Mouse (Mus musculus): ENCODE data around the gene Pla2g4b. TPM values are rescaled to one million over a fixed set of nuclear protein-coding genes. Genes with fewer than 3 reads are reported as not detected.

The Pla2g4b gene
- total RNA-seq, 2 experiments from 2014 or later = 0.72 TPM; not detected in 1

DNA sequence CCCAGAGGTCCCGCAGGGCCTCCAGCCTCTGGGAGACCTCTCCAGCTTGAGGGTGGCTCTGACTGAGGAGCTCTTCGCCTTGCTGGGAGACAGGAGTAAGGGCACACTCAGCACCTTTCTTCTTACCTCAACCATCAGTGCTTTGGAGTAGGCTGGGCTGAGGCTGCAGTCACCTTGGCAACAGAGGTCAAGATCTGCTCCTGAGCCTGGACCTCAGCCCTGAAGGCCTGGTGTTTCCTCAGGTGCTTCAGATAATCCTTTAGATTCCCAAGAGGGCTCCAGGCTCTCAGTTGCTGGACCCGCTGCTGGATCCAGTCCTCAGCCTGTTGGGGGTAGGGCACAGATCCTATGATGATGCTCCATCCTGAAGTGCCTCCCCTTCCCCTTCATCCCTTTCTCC is 26.2 kb downstream of the Pla2g4b start:
- ATAC-seq (replicated peaks; ENCODE audit: poor library complexity, severe bottlenecking) = no peak

DNA sequence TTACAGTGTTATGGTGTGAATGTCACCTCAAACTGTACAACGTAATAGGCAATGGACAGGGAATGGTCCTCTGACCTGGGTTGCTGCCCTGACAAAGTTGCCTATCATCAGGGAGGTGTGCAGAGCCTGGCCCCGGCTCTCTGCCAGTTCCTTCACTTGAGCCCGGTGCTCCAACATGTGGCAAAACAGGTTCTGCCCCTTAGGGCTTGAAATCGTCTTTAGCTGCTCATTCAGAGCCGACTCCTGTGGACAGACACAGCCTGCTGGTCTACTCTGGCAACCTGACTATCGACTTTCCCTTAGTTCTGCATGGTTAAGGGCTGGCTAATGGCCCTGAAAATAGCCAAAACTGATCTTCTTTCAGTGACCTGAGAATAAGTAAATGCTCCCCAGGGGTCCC is 27.0 kb downstream of the Pla2g4b start:
- ATAC-seq (replicated peaks; ENCODE audit: poor library complexity, severe bottlenecking) = no peak

DNA sequence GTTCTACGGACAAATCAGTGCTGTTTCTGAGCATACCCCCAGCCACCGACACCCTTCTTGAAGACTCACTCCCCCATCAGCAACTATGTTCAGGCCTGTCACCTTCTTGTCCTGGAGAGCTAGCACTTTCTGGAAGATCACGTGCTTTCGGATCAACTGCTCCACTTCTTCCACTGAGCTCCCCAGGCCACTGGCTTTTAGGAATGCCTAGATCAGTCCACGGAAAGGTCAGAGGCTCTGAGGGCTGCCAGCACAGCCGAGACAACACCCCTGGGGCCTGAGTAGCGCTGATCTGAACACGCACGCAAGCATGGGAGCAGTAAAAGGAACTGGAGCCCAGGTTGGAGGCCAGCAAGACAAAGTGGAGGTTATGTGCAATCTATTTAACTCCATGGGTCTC is 27.4 kb downstream of the Pla2g4b start:
- no peak for ATAC-seq (replicated peaks; ENCODE audit: poor library complexity, severe bottlenecking)

DNA sequence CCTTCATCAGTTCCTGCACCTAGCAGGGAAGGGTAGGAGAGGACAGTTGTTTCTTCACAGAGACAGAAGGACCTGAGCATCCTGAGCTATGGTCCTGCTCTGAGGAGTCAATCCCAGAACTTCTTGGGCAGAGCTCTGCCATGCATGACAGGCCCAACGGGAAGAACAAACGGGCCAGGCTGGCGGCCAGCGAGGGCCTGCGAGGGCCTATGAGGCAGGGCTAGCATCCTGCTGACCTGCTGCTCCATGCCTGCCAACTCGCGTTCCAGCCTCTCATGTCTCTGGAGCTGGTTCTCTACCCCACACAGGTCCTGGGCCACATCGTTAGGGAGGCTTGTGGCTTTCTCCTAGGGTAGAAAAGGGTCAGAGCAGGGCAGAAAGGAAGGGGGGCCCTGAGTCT is 29.0 kb downstream of the Pla2g4b start:
- ATAC-seq (replicated peaks; ENCODE audit: poor library complexity, severe bottlenecking) = no peak

DNA sequence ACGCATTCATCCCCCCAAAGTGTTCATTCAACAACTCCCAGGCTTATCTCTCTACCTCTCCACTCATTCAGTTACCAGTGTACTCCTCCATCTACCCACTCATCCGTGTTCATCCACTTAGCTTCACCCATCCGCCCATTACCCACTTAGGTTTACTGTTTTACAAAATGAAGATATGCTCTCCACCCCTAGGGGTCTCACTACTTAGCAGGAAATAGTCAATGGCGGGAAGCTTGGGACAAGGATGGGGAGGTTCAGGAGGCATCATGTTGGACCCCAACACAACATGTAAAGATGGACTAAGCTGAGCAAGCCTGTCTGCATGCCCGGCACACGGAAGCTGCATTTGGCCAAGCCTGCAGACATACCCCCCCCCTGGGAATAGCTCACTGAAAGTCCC is 31.4 kb downstream of the Pla2g4b start:
- no peak for ATAC-seq (replicated peaks; ENCODE audit: poor library complexity, severe bottlenecking)

DNA sequence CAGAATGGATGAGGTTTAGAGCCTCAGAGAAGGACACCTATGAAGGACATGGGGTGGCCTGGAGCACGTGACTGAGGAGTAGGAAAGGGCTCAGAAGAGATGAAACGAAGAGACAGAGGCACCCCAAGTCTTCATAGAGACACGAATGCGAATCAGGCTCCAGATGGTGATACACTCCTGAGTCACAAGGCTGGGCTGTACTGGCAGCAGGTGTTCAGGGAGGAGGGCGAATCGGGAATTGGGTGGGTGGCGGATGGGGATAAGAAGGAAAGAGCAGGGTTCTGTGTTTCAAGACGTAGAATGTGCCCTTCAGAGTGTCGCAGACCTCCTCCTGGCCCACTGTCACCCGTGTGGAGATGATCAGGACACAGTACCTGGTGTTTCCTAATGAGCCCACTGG is 32.0 kb downstream of the Pla2g4b start:
- ATAC-seq (replicated peaks; ENCODE audit: poor library complexity, severe bottlenecking) = no peak

DNA sequence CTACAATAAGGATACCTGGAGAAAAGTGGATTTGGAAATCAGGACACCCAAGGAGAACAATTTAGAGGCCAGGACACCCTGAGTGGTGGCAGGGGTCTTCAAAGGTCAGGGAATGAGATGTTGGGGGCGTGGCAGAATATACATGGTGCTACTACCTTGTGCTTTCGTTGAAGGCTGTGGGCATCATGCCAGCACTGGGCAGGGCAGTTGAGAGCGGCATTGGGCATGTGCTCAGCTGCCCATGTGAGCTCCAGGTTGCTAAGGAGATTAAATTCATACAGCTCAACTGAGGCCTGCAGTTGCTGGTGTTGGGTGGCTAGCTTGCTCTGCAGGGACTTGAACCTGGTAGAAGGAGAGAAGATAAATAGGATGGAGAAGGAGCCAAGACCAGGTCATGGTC is 33.0 kb downstream of the Pla2g4b start:
- ATAC-seq (replicated peaks; ENCODE audit: poor library complexity, severe bottlenecking) = no peak

DNA sequence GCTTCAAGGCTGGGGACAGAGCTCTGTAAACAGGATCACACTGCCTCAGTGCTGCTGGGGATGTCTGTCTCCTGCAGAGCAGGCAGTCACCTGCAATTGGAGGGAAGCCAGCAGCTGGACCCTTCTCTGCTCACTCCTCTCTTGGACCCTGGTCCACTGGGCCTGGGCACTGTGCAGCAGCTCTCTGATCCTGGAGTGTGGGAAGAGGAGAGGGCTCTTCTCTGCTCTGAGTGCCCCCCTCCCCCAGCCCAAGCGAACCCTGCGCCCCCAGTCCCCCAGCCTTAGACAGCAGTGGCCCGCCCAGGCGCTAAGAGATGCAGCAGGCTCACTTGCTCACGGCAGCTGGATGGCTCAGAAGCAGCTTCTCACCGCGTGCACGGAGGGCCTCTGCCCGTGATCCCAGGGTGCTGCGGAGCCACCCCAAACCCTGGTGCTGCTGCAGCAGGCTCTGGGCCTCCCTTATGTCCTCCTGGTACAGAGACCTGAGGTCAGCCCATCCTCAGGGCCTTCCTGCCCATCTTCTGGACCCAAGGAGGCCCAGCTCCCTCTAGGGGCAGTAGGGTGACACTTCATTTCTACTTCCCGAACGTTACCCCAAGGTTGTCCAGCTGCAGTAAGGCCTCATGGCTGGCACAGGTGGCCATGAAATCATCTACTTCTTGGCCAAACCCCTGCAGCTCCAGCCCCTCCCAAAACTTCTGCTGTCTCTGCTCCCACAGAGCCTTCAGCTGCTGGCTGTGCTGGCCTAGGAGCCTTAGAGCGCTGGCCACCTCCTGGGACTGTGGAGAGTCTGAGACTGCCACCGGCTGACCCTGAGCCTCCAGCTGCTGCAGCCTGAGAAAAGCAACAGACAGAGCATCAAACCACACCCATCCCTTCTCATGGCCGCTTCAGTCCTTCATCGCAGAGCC is 35.6 kb downstream of the Pla2g4b start:
- ATAC-seq (replicated peaks; ENCODE audit: poor library complexity, severe bottlenecking) = peak; percentile 67

DNA sequence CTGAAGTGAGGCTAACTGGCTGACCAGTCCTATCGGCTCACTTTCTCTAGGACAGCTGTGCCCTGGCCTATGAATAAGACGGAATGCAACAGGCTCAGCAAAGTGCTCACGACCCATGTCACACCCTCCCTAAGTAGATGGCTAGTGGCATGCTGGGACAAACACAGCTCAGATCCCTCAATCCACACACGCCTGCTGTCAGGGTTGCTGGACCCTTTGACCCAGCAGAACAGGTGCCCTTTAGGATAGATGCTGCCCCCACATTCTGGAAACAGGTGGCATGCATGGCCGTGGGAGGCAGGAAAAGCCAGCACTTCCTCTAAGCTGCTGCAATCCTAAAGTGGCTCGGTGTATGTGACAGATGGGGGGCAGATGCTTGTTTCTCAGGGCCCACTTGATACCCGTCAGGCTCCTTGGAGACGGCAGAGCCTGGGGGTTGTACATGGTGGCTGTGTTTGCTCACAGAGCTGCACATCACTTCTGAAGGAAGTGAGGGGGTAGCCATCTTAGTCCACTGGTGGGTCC is 36.3 kb downstream of the Pla2g4b start:
- no peak for ATAC-seq (replicated peaks; ENCODE audit: poor library complexity, severe bottlenecking)

DNA sequence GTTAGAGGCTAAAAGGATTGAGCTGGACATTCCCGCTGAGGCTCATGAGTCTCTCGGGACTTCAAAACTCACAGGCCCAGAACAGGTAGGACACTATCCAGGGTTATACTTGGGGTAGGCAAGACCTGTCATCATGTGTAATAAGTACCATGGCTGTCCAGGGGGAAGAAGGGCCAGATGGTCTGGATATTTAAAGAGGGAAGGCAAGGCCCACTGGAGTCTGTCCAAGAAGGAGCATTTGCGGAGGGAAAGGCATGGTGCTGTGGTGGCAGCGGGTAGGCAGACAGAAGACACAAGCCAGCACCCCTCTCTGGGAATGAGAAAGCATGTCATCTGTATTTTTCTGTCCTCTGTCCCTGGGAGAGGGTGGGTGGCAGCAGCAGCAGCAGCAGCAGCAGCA is 40.9 kb downstream of the Pla2g4b start:
- ATAC-seq (replicated peaks; ENCODE audit: poor library complexity, severe bottlenecking) = no peak

DNA sequence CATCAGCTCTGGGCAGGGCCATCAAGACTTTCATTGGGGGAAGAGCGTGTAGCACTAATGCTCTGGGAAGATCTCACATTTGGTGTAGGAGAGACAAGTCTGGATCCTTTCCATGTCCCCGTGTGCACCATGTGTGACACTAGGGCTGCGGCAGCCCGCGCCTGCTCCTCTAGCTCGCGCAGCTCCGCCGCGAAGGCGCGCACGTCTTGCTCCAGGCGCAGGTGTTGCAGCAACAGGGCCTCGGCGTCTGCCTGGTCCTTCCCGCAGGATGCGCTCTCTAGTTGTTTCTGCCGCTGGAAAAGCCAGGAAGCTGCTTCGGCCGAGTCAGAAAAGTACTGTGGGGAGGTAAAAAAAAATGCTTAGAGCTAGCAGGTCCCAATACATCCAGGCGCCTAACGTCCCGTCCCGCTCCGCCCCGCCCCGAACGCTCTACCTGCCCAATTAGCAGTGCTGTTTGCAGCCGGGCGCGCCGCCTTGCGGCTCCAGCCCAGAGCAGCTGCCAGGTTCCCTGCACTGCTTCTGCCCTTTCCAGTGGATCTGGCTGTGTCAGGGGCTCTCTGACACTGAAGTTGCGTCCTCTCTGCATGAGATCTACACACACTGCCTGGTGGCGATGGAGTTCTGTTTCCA is 43.0 kb downstream of the Pla2g4b start:
- ATAC-seq (replicated peaks; ENCODE audit: poor library complexity, severe bottlenecking) = peak; percentile 82

DNA sequence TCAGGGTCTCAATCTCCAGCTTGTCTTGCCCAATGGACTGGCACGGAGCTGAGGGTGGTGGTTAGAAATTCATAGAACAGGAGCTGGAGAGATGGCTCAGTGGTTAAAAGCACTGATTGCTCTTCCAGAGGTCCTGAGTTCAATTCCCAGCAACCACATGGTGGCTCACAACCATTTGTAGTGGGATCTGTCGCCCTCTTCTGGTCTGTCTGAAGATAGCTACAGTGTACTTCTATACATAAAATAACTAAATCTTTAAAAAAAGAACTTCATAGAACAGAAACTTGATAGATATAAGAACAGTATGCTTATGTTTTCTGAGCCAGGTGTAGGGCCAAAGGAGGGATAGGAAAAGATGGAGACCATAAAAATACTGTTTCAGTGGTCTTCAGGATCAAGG is 49.2 kb downstream of the Pla2g4b start:
- no peak for ATAC-seq (replicated peaks; ENCODE audit: poor library complexity, severe bottlenecking)

DNA sequence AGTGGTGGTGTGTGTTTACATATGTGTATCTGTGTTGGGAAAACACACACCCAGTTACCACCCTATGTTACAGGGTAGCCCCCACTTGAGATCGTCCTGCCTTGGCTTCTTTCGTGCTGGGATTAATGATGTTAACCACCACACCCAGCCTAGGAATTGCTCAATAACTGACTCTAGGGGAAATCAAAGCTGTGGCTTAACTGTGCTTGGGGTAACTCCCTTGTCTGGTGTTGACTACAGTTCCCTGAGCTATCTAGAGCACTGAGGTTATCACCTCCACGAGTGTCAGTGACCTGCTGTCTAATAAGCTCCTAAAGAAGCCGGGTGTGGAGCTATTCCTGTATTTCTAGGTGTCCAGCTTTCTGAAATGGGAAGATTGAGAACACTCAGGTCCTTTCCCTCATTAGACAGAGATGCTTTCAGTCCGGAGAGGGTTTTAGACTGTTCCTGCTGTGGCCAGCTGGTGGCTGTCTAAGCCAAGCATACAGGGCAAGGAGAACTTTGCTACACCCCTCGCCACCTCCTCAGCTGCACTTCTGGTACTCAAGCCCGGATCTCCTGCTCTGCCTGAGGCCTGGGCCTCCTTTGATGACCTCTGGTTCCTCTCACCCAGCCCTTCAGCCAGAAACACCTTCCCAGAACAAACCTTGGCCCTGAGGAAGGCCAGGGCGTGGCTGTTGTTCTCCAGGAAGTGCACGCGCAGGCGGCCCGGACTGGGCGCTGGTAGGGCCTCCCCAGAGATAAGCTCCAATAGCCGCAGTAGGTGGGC is 51.6 kb downstream of the Pla2g4b start:
- ATAC-seq (replicated peaks; ENCODE audit: poor library complexity, severe bottlenecking) = peak; percentile 54

DNA sequence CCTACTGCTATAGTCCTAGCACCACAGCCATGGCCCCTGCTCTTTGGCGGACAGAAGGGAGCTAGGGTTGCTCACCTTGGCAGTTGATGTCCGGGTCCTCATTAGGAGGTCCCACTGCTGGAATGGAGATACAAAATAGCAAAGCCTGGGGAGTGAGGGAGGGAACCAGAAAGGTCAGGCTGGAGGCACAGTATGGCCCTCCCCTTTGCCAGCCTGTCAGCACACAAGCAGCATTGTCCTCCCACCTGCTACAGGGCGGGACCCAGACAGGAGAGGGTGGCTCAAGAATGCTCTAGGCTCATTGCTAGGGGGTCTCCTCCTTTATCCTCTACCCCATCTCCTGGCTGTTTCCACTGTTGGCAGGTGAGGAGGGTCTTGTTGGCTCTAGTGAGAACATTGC is 52.8 kb downstream of the Pla2g4b start:
- no peak for ATAC-seq (replicated peaks; ENCODE audit: poor library complexity, severe bottlenecking)

DNA sequence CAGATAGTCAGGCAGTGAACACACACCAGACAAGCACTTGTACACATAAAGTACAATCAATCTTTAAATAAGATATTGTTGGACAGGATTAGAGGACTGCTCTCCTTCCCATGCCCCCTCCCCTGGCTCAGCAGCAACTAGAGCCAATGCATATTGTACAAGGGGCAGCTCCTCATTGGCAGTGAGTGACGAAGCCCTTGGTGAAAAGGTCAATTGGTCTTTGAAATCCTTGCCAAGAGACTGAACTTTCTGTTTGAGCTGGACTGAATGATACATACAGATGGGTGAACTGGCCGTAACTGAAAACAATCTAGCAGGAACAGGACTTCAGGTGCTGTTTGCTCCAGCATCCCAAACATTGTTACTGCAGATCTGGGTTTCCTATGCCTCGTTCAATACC is 54.2 kb downstream of the Pla2g4b start:
- ATAC-seq (replicated peaks; ENCODE audit: poor library complexity, severe bottlenecking) = no peak

DNA sequence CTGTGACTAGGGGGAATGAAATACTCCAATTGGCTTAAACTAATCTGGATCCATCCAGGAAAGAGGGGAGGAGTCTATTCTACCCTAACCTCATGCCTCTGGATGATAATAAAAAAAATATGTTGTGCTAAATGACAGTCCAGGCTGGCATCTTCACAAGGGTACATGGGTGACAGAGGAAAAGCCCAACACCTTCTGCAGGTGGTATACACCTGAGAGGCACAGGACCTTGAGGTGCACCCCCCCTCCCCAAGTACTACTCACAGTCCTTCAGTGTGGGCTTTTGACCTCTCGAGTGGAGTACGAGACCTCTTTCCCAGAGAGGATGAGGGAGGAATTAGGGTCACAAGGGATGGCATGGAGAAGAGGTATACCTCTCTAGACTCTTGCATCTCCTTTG is 54.7 kb downstream of the Pla2g4b start:
- ATAC-seq (replicated peaks; ENCODE audit: poor library complexity, severe bottlenecking) = no peak

DNA sequence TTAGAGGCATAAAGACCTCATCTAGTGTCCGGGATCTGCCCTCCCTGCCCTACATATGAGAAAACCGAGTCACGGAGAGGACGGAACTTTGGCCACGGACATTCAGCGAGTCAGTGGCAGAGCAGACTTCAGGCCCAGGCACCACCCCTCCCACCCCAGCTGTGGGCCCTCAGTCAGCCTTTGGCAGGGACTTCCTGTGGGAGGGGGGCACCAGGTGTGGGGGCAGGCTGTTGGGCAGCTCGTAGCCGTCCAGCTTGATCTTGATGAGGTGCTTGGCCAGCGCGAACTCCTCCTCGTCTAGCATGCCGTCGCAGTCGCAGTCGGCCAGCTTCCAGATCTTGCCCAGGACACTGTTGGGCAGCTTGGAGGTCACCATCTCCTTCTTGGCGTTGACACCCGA is 57.8 kb downstream of the Pla2g4b start:
- ATAC-seq (replicated peaks; ENCODE audit: poor library complexity, severe bottlenecking) = no peak
